Mouse (Mus musculus) CH12.LX (cell line): ENCODE measurements around the gene Abraxas2. TPM values are rescaled to one million over a fixed set of nuclear protein-coding genes. Genes with fewer than 3 reads are reported as not detected.

Experiments used
- DNase-seq: peaks from one replicate; pipeline ENCODE4 v3.0.0-alpha.2; 2013; ENCODE audit errors: extremely low read depth
- H3K27ac ChIP-seq: 2 replicates; pipeline ENCODE4 v1.5.1; 2012; ENCODE audit warnings: low read depth, mild to moderate bottlenecking, control low read depth, moderate library complexity; ENCODE audit not compliant: insufficient read depth
- H3K27me3 ChIP-seq: replicated peaks from 2 replicates; pipeline ENCODE3; 2012; ENCODE audit warnings: inconsistent platforms
- H3K36me3 ChIP-seq, 2 experiments: replicated peaks in 1 of 2; 2 replicates each; pipeline versions ENCODE3 to v1.6.1; 2012; ENCODE audit warnings: inconsistent platforms in 1 of 2, low read length in 1 of 2, mild to moderate bottlenecking in 1 of 2, mixed read lengths in 1 of 2, moderate library complexity in 1 of 2; ENCODE audit not compliant: control insufficient read depth in 1 of 2, insufficient read depth in 1 of 2
- H3K4me1 ChIP-seq, 2 experiments: 2 replicates each; pipeline ENCODE4 v1.6.1; 2012; ENCODE audit warnings: inconsistent platforms in 1 of 2, moderate library complexity in 1 of 2; ENCODE audit not compliant: insufficient read depth in 2 of 2, control insufficient read depth in 1 of 2
- H3K4me2 ChIP-seq: 2 replicates; pipeline ENCODE4 v1.6.1; 2012; ENCODE audit warnings: low read depth, mild to moderate bottlenecking, control low read depth; ENCODE audit not compliant: poor library complexity, insufficient read depth, severe bottlenecking
- H3K4me3 ChIP-seq, 3 experiments: fragments of 150-350 bp in 1 of 3; sonication (generic) in 1 of 3; replicated peaks in 1 of 3; 2 replicates each; pipeline versions ENCODE3 to v1.5.1; 2011 to 2012; ENCODE audit warnings: low read depth in 2 of 3, low read length in 2 of 3, mild to moderate bottlenecking in 2 of 3, moderate library complexity in 2 of 3, control low read depth in 1 of 3, improper control_type of control experiment in 1 of 3, inconsistent platforms in 1 of 3, mixed read lengths in 1 of 3; ENCODE audit not compliant: poor library complexity in 1 of 3
- H3K79me2 ChIP-seq: replicated peaks from 2 replicates; pipeline ENCODE4 v1.6.1; 2012; ENCODE audit warnings: mild to moderate bottlenecking, moderate library complexity; ENCODE audit not compliant: control insufficient read depth, poor library complexity, insufficient read depth, severe bottlenecking; ENCODE audit errors: extremely low read depth
- H3K9ac ChIP-seq: 2 replicates; pipeline ENCODE4 v1.6.1; 2012; ENCODE audit warnings: low read depth, mild to moderate bottlenecking, control low read depth, moderate library complexity; ENCODE audit not compliant: insufficient read depth
- H3K9me3 ChIP-seq: replicated peaks from 2 replicates; pipeline ENCODE3; 2012; ENCODE audit warnings: low read length, inconsistent platforms, mixed read lengths
- BHLHE40 ChIP-seq: IDR thresholded peaks from 2 replicates; pipeline ENCODE4 v1.6.1; 2011; ENCODE audit warnings: mild to moderate bottlenecking, low read depth, low read length, improper control_type of control experiment
- CHD2 ChIP-seq: IDR thresholded peaks from 2 replicates; pipeline ENCODE4 v1.6.1; 2011; ENCODE audit warnings: low read length, improper control_type of control experiment
- EP300 ChIP-seq: IDR thresholded peaks from 2 replicates; pipeline ENCODE4 v1.6.1; 2011; ENCODE audit warnings: low read length, improper control_type of control experiment
- ETS1 ChIP-seq: conservative IDR thresholded peaks from 2 replicates; pipeline ENCODE4 v1.6.1; 2012; ENCODE audit warnings: low read depth, mild to moderate bottlenecking, inconsistent platforms, low read length, improper control_type of control experiment, moderate library complexity
- GABPA ChIP-seq: IDR thresholded peaks from 2 replicates; pipeline ENCODE4 v1.6.1; 2012; ENCODE audit warnings: low read depth, low read length, improper control_type of control experiment, inconsistent platforms; ENCODE audit not compliant: insufficient replicate concordance
- HCFC1 ChIP-seq: IDR thresholded peaks from 2 replicates; pipeline ENCODE4 v1.6.1; 2012; ENCODE audit warnings: low read depth, mild to moderate bottlenecking, inconsistent platforms, low read length, improper control_type of control experiment
- JUN ChIP-seq: IDR thresholded peaks from 2 replicates; pipeline ENCODE4 v1.6.1; 2011; ENCODE audit warnings: low read depth, mild to moderate bottlenecking, low read length, improper control_type of control experiment, moderate library complexity; ENCODE audit not compliant: insufficient read depth
- MAFK ChIP-seq: IDR thresholded peaks from 2 replicates; pipeline ENCODE4 v1.6.1; 2011; ENCODE audit warnings: low read length, improper control_type of control experiment; ENCODE audit not compliant: insufficient replicate concordance
- MAX ChIP-seq: IDR thresholded peaks from 2 replicates; pipeline ENCODE4 v1.6.1; 2011; ENCODE audit warnings: low read length, improper control_type of control experiment
- MEF2A ChIP-seq: IDR thresholded peaks from 2 replicates; pipeline ENCODE4 v1.6.1; 2014; ENCODE audit warnings: low read depth, mild to moderate bottlenecking, inconsistent platforms, low read length, improper control_type of control experiment, borderline replicate concordance
- MYC ChIP-seq: IDR thresholded peaks from 2 replicates; pipeline ENCODE4 v1.6.1; 2011; ENCODE audit warnings: low read depth, mild to moderate bottlenecking, improper control_type of control experiment, low read length
- NRF1 ChIP-seq: IDR thresholded peaks from 2 replicates; pipeline ENCODE4 v1.6.1; 2014; ENCODE audit warnings: low read depth, mild to moderate bottlenecking, inconsistent platforms, low read length, improper control_type of control experiment, moderate library complexity
- POLR2A ChIP-seq: IDR thresholded peaks from 2 replicates; pipeline ENCODE4 v1.6.1; 2011; ENCODE audit warnings: low read depth, mild to moderate bottlenecking, improper control_type of control experiment, low read length
- SIN3A ChIP-seq: IDR thresholded peaks from 2 replicates; pipeline ENCODE4 v1.6.1; 2012; ENCODE audit warnings: low read length, improper control_type of control experiment, inconsistent platforms
- SMC3 ChIP-seq: IDR thresholded peaks from 2 replicates; pipeline ENCODE4 v1.6.1; 2011; ENCODE audit warnings: low read depth, low read length, improper control_type of control experiment
- TBP ChIP-seq: conservative IDR thresholded peaks from 2 replicates; pipeline ENCODE4 v1.6.1; 2011; ENCODE audit warnings: low read depth, low read length, improper control_type of control experiment
- TCF12 ChIP-seq: IDR thresholded peaks from 2 replicates; pipeline ENCODE4 v1.6.1; 2014; ENCODE audit warnings: low read depth, mild to moderate bottlenecking, inconsistent platforms, low read length, improper control_type of control experiment
- UBTF ChIP-seq: IDR thresholded peaks from 2 replicates; pipeline ENCODE4 v1.6.1; 2012; ENCODE audit warnings: low read depth, mild to moderate bottlenecking, inconsistent platforms, low read length, improper control_type of control experiment, moderate library complexity
- USF1 ChIP-seq: IDR thresholded peaks from 2 replicates; pipeline ENCODE4 v1.6.1; 2014; ENCODE audit warnings: low read depth, mild to moderate bottlenecking, inconsistent platforms, low read length, improper control_type of control experiment
- ZC3H11A ChIP-seq: IDR thresholded peaks from 2 replicates; pipeline ENCODE4 v1.6.1; 2012; ENCODE audit warnings: low read depth, mild to moderate bottlenecking, inconsistent platforms, low read length, improper control_type of control experiment
- ZMIZ1 ChIP-seq: IDR thresholded peaks from 2 replicates; pipeline ENCODE4 v1.6.1; 2012; ENCODE audit warnings: low read depth, mild to moderate bottlenecking, inconsistent platforms, low read length, improper control_type of control experiment
- ZNF384 ChIP-seq: IDR thresholded peaks from 2 replicates; pipeline ENCODE4 v1.6.1; 2012; ENCODE audit warnings: low read depth, low read length, improper control_type of control experiment, inconsistent platforms
- dilution Hi-C: fragments of 300-500 bp; cut with MboI; formaldehyde crosslinking; loops from 2 replicates; pipeline ENCODE4 v1.14.3; 2020; ENCODE audit warnings: low sequenced_read_pairs; ENCODE audit not compliant: extremely low pct_unique_long_range_greater_than_20kb, extremely low pct_ligation_motif_present
- in situ Hi-C: fragments of 300-500 bp; cut with MboI; formaldehyde crosslinking; loops from 3 replicates; pipeline ENCODE4 v1.14.3; 2019; ENCODE audit warnings: low sequenced_read_pairs, low pct_ligation_motif_present, low pct_unique_long_range_greater_than_20kb, mixed read lengths
- polyA plus RNA-seq: library from polyadenylated mRNA; unstranded; fragments of >175 nt; gene quantifications from 2 replicates; pipeline ENCODE4 v1.2.1, GENCODE M21; 2012; ENCODE audit warnings: low read depth; ENCODE audit not compliant: insufficient read length
- total RNA-seq, 2 experiments: library from RNA; depleted of rRNA; stranded (reverse); fragments of 300-350 nt in 1 of 2; fragments of >200 nt in 1 of 2; gene quantifications; 2 replicates each; pipeline ENCODE4 v1.2.3; 2012 to 2014

Abraxas2 gene
- total and polyA plus RNA-seq, 3 experiments: 20.1 to 28.4 (median 21.3) TPM

DNA sequence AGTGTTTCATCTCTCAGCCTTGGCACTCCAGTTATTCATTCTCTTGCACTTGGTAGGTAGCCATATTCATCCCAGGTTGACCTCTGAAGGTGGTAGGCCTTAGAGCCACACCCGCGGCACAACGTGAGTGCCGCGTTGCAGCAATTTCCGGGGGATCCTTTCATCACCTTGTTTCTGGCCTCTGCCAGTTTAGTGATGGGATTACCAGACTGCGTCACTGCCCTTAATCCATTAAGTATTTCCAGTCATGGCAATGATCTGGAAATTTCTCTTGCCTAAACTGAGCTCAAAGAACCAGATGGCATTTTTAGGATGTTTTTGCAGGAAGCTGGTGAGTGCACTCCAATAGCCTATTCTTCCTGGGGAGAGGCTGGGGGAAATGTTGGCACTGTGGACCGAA lies 30.7 kb downstream of the Abraxas2 start:
- H3K4me3 ChIP-seq: no peak overlapping the region
- H3K4me1 ChIP-seq: peaks cover 0 to 8% of the 10 kb centered on the region in 2 experiments; a peak in 2 of 4 replicates
- no peak overlapping the region for H3K4me2 ChIP-seq
- H3K9me3 ChIP-seq: no peaks in the 10 kb centered on the region
- no peak overlapping the region for H3K27ac ChIP-seq
- TF ChIP-seq NRF1: no peak
- TF ChIP-seq MAX: no peak
- TF ChIP-seq POLR2A: no peak
- no peak for TF ChIP-seq ZNF384
- TF ChIP-seq JUN: no peak
- TF ChIP-seq TBP: no peak
- TF ChIP-seq ETS1: no peak
- no peak for TF ChIP-seq CHD2
- no peak for TF ChIP-seq EP300
- TF ChIP-seq ZC3H11A: no peak
- TF ChIP-seq TCF12: no peak
- TF ChIP-seq MAFK: no peak
- no peak for TF ChIP-seq ZMIZ1
- no peak for TF ChIP-seq SMC3
- no peak for TF ChIP-seq SIN3A
- no peak for TF ChIP-seq HCFC1
- peaks cover 8 to 10% of the 10 kb centered on the region in 2 experiments for H3K36me3 ChIP-seq
- dilution Hi-C loops: no loop called here
- in situ Hi-C loops: no loop called here
- H3K79me2 ChIP-seq: no peaks in the 10 kb centered on the region
- H3K27me3 ChIP-seq: no peaks in the 10 kb centered on the region
- no peak for DNase-seq
- no peak overlapping the region for H3K9ac ChIP-seq

DNA sequence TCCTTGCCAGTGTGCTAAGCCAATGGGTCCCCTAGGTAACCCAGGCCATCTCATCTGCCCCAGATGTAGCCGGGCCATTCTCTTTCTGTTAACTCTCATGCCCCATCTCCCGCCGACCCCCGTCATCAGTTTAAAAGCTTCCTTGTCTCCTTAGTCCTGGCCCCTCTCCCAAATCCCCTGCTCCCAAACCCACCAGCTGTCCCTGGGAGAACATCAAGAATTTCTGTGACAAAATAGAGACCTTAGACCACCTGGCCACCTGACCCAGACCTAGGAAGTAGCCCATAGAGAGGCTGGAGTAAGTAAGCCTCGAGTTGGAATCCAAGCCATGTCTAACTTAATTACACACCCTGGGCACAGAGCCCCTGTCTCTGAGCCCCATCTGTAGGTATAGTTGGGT lies 31.2 kb downstream of the Abraxas2 start:
- no peak for DNase-seq
- Histone ChIP-seq H3K27ac (no peak overlapping the region), H3K4me1 (peaks cover 0 to 8% of the 10 kb centered on the region in 2 experiments; a peak in 2 of 4 replicates)
- dilution Hi-C loops: no loop called here
- no peak for TF ChIP-seq ZMIZ1
- TF ChIP-seq TBP: no peak
- no peak for TF ChIP-seq MYC
- no peak for TF ChIP-seq GABPA
- no peak for TF ChIP-seq MAFK
- TF ChIP-seq SMC3: no peak
- no peak for TF ChIP-seq UBTF
- no peak for TF ChIP-seq TCF12
- TF ChIP-seq BHLHE40: no peak
- TF ChIP-seq USF1: no peak
- TF ChIP-seq ETS1: no peak
- no peak for TF ChIP-seq MEF2A
- TF ChIP-seq, all 38 proteins: peak for 0
- Histone ChIP-seq H3K4me3 (no peak overlapping the region), H3K4me2 (no peak overlapping the region), H3K9me3 (no peaks in the 10 kb centered on the region), H3K36me3 (peaks cover 4 to 5% of the 10 kb centered on the region in 2 experiments), H3K27me3 (no peaks in the 10 kb centered on the region), H3K79me2 (no peaks in the 10 kb centered on the region), H3K9ac (no peak overlapping the region)
- in situ Hi-C loops: no loop called here
